Mouse (Mus musculus) frontal cortex, postnatal 25 days (tissue): ENCODE measurements at regions not wholly inside any gene's neighbourhood (a gene's known extent, or its start where the extent isn't known, plus 50 kb on each side); places are given as distances from the start of the nearest gene placed in this dataset.

Experiments
- DNase-seq, 2 experiments: peaks; one replicate each; pipeline ENCODE4 v3.0.0; 2022; ENCODE audit warnings: low spot score in 2 of 2

- DNase-seq: no peak
These were observed 194.1 kb upstream of the Arhgap24 start for GRCm38 (mm10) chr5:102287131-102287530.

- no peak for DNase-seq
These were observed 190.3 kb upstream of the Arhgap24 start for GRCm38 (mm10) chr5:102290866-102291265.

- DNase-seq: no peak
These were observed 185.6 kb upstream of the Arhgap24 start for GRCm38 (mm10) chr5:102295564-102295963.

- no peak for DNase-seq
These were observed 174.9 kb upstream of the Arhgap24 start for GRCm38 (mm10) chr5:102306309-102306708.

GRCm38 (mm10) chr5:102306718-102307117, 174.5 kb upstream of the Arhgap24 start:
- DNase-seq: no peak

GRCm38 (mm10) chr5:102311570-102311969, 169.6 kb upstream of the Arhgap24 start:
- DNase-seq: no peak

GRCm38 (mm10) chr5:102328197-102328784, 152.9 kb upstream of the Arhgap24 start:
- DNase-seq: peak in 1 of 2 experiments; percentile 13

GRCm38 (mm10) chr5:102333894-102334293, 147.3 kb upstream of the Arhgap24 start:
- DNase-seq: no peak

GRCm38 (mm10) chr5:102334442-102335197, 146.6 kb upstream of the Arhgap24 start:
- DNase-seq: no peak

- DNase-seq: no peak
These were observed 114.7 kb upstream of the Arhgap24 start for GRCm38 (mm10) chr5:102366481-102366880.

- DNase-seq: no peak
These were observed 107.8 kb upstream of the Arhgap24 start for GRCm38 (mm10) chr5:102373309-102373971.

- DNase-seq: no peak
These were observed 107.0 kb upstream of the Arhgap24 start for GRCm38 (mm10) chr5:102373972-102374755.

GRCm38 (mm10) chr5:102375339-102375738, 105.9 kb upstream of the Arhgap24 start:
- DNase-seq: no peak

- no peak for DNase-seq
These were observed 87.2 kb upstream of the Arhgap24 start for GRCm38 (mm10) chr5:102393941-102394340.

GRCm38 (mm10) chr5:102395608-102396146, 85.5 kb upstream of the Arhgap24 start:
- no peak for DNase-seq

GRCm38 (mm10) chr5:102399006-102399405, 82.2 kb upstream of the Arhgap24 start:
- no peak for DNase-seq

GRCm38 (mm10) chr5:102417642-102418041, 63.5 kb upstream of the Arhgap24 start:
- DNase-seq: no peak

- no peak for DNase-seq
These were observed 62.1 kb upstream of the Arhgap24 start for GRCm38 (mm10) chr5:102419089-102419488.

GRCm38 (mm10) chr5:102424636-102425242, 56.5 kb upstream of the Arhgap24 start:
- no peak for DNase-seq

GRCm38 (mm10) chr5:102428310-102428709, 52.9 kb upstream of the Arhgap24 start:
- DNase-seq: no peak
